Mouse (Mus musculus): ENCODE data around the gene Supt3.
A peak's percentile ranks its signal among the peaks of the same experiment; 100 is the strongest.

Gene Supt3

GRCm38 (mm10) chr17:45119609-45120201 is 342.8 kb downstream of the Supt3 start:
- DNase-seq (ENCODE audit: low read depth, low spot score) = peak; percentile 26

GRCm38 (mm10) chr17:45123856-45124255 is 346.9 kb downstream of the Supt3 start:
- no peak for DNase-seq (ENCODE audit: low read depth, low spot score)

- DNase-seq (ENCODE audit: low read depth, low spot score) = no peak
Observed at GRCm38 (mm10) chr17:45128611-45129010, 351.7 kb downstream of the Supt3 start.

- no peak for DNase-seq (ENCODE audit: low read depth, low spot score)
Observed at GRCm38 (mm10) chr17:45133501-45134400, 356.8 kb downstream of the Supt3 start.

- no peak for DNase-seq (ENCODE audit: low read depth, low spot score)
Observed at GRCm38 (mm10) chr17:45136491-45136890, 359.5 kb downstream of the Supt3 start.

GRCm38 (mm10) chr17:45143043-45143442 is 366.1 kb downstream of the Supt3 start:
- no peak for DNase-seq (ENCODE audit: low read depth, low spot score)

- DNase-seq (ENCODE audit: low read depth, low spot score) = no peak
Observed at GRCm38 (mm10) chr17:45144656-45145055, 367.7 kb downstream of the Supt3 start.

- DNase-seq (ENCODE audit: low read depth, low spot score) = no peak
Observed at GRCm38 (mm10) chr17:45151312-45151929, 374.5 kb downstream of the Supt3 start.

- DNase-seq (ENCODE audit: low read depth, low spot score) = no peak
Observed at GRCm38 (mm10) chr17:45153721-45154120, 376.8 kb downstream of the Supt3 start.

- DNase-seq (ENCODE audit: low read depth, low spot score) = no peak
Observed at GRCm38 (mm10) chr17:45158171-45158691, 381.3 kb downstream of the Supt3 start.

- DNase-seq (ENCODE audit: low read depth, low spot score) = no peak
Observed at GRCm38 (mm10) chr17:45160651-45161050, 383.7 kb downstream of the Supt3 start.

GRCm38 (mm10) chr17:45165741-45166140 is 388.8 kb downstream of the Supt3 start:
- no peak for DNase-seq (ENCODE audit: low read depth, low spot score)
